Mouse (Mus musculus) forebrain, embryonic 12.5 days (tissue): ENCODE measurements around the gene Pkp3. TPM values are rescaled to one million over a fixed set of nuclear protein-coding genes. Genes with fewer than 3 reads are reported as not detected.

ENCODE experiments used
- ATAC-seq: fragments of 200-750 bp; cut with Nextera tagmentation; 2 replicates; pipeline ENCODE4 v1.8.0; 2017; ENCODE audit warnings: moderate TSS enrichment; ENCODE audit not compliant: low FRiP score
- H3K27ac ChIP-seq: fragments of 300-500 bp; sonication (generic); 2 replicates; pipeline ENCODE4 v1.5.1; 2016; ENCODE audit warnings: mild to moderate bottlenecking
- H3K27me3 ChIP-seq: fragments of 300-500 bp; sonication (generic); 2 replicates; pipeline ENCODE4 v1.6.1; 2016; ENCODE audit warnings: mild to moderate bottlenecking
- H3K36me3 ChIP-seq: fragments of 300-500 bp; sonication (generic); replicated peaks from 2 replicates; pipeline ENCODE4 v1.6.1; 2016; ENCODE audit warnings: mild to moderate bottlenecking
- H3K4me1 ChIP-seq: fragments of 300-500 bp; sonication (generic); 2 replicates; pipeline ENCODE4 v1.6.1; 2016
- H3K4me2 ChIP-seq: fragments of 300-500 bp; sonication (generic); 2 replicates; pipeline ENCODE4 v1.6.1; 2016; ENCODE audit warnings: mild to moderate bottlenecking, moderate library complexity
- H3K4me3 ChIP-seq: fragments of 300-500 bp; sonication (generic); replicated peaks from 2 replicates; pipeline ENCODE4 v1.5.1; 2016; ENCODE audit warnings: mild to moderate bottlenecking
- H3K9ac ChIP-seq: fragments of 300-500 bp; sonication (generic); 2 replicates; pipeline ENCODE4 v1.6.1; 2016; ENCODE audit warnings: mild to moderate bottlenecking
- H3K9me3 ChIP-seq: fragments of 300-500 bp; sonication (generic); 2 replicates; pipeline ENCODE4 v1.6.1; 2016
- WGBS: fragments of 180-500 bp; shearing (Covaris S2); methylation state at CpG from one replicate; pipeline ENCODE4 v1.1.7; 2016; 5-methylcytosine and 5-hydroxymethylcytosine counted together
- polyA plus RNA-seq: library from polyadenylated mRNA; unstranded; fragments of >200 nt; fragmentation: Nextera tagmentation; extraction: Ambion mirVana; gene quantifications from 2 replicates; pipeline ENCODE4 v1.2.1, GENCODE M21; 2016

Pkp3 gene
- polyA plus RNA-seq, 1 experiment from 2014 or later: 1.3 TPM

GRCm38 (mm10) chr7:141079481-141080449 is 1.7 kb downstream of the Pkp3 start:
- Histone ChIP-seq H3K9ac (no peak overlapping the region), H3K27ac (no peak overlapping the region), H3K27me3 (peaks cover 15% of the 10 kb centered on the region), H3K36me3 (no peaks in the 10 kb centered on the region), H3K4me3 (no peak overlapping the region), H3K4me2 (no peak overlapping the region), H3K9me3 (no peaks in the 10 kb centered on the region), H3K4me1 (no peaks in the 10 kb centered on the region)
- no peak for ATAC-seq
- WGBS: 26% methylated on average over 34 of the region's 34 CpGs

GRCm38 (mm10) chr7:141087894-141088293 is 9.9 kb downstream of the Pkp3 start:
- no peak overlapping the region for H3K27ac ChIP-seq
- ATAC-seq: no peak
- H3K36me3 ChIP-seq: no peaks in the 10 kb centered on the region
- no peak overlapping the region for H3K4me2 ChIP-seq
- H3K27me3 ChIP-seq: peaks cover 62% of the 10 kb centered on the region
- peaks cover 9% of the 10 kb centered on the region for H3K4me1 ChIP-seq
- no peak overlapping the region for H3K9ac ChIP-seq
- 61% methylated on average over 8 of the region's 8 CpGs for WGBS
- H3K4me3 ChIP-seq: no peak overlapping the region
- no peaks in the 10 kb centered on the region for H3K9me3 ChIP-seq

- Histone ChIP-seq H3K4me2 (no peak overlapping the region), H3K27ac (no peak overlapping the region), H3K36me3 (no peaks in the 10 kb centered on the region), H3K9me3 (no peaks in the 10 kb centered on the region), H3K9ac (no peak overlapping the region), H3K4me1 (peaks cover 9% of the 10 kb centered on the region), H3K27me3 (peaks cover 68% of the 10 kb centered on the region), H3K4me3 (no peak overlapping the region)
- no peak for ATAC-seq
- WGBS: 28% methylated on average over 18 of the region's 18 CpGs
These were observed 10.5 kb downstream of the Pkp3 start for GRCm38 (mm10) chr7:141088473-141088872.

GRCm38 (mm10) chr7:141090228-141090627 is 12.2 kb downstream of the Pkp3 start:
- Histone ChIP-seq H3K27ac (no peak overlapping the region), H3K9me3 (no peaks in the 10 kb centered on the region), H3K4me1 (peaks cover 9% of the 10 kb centered on the region), H3K4me3 (no peak overlapping the region), H3K27me3 (peaks cover 74% of the 10 kb centered on the region), H3K36me3 (no peaks in the 10 kb centered on the region), H3K9ac (no peak overlapping the region), H3K4me2 (no peak overlapping the region)
- ATAC-seq: no peak
- 58% methylated on average over 8 of the region's 8 CpGs for WGBS

GRCm38 (mm10) chr7:141092051-141092735 is 14.2 kb downstream of the Pkp3 start:
- Histone ChIP-seq H3K9me3 (no peaks in the 10 kb centered on the region), H3K4me1 (peaks cover 9% of the 10 kb centered on the region), H3K36me3 (no peaks in the 10 kb centered on the region), H3K27ac (no peak overlapping the region), H3K4me2 (peak overlapping the region; percentile 50), H3K9ac (peak overlapping the region; percentile 5; the same call in 1 of the 2 replicates), H3K27me3 (peaks cover 80% of the 10 kb centered on the region), H3K4me3 (peak overlapping the region; percentile 19)
- WGBS: 6% methylated on average over 37 of the region's 37 CpGs
- peak; percentile 75 for ATAC-seq

GRCm38 (mm10) chr7:141093950-141094349 is 15.9 kb downstream of the Pkp3 start:
- Histone ChIP-seq H3K4me1 (peaks cover 9% of the 10 kb centered on the region), H3K9me3 (no peaks in the 10 kb centered on the region), H3K27me3 (peaks cover 76% of the 10 kb centered on the region), H3K27ac (no peak overlapping the region), H3K36me3 (no peaks in the 10 kb centered on the region), H3K9ac (no peak overlapping the region), H3K4me3 (no peak overlapping the region), H3K4me2 (no peak overlapping the region)
- no peak for ATAC-seq
- 88% methylated on average over 6 of the region's 6 CpGs for WGBS

GRCm38 (mm10) chr7:141094487-141095205 is 16.6 kb downstream of the Pkp3 start:
- H3K9ac ChIP-seq: no peak overlapping the region
- H3K4me1 ChIP-seq: peaks cover 12% of the 10 kb centered on the region
- no peak overlapping the region for H3K4me3 ChIP-seq
- no peak overlapping the region for H3K4me2 ChIP-seq
- H3K27ac ChIP-seq: no peak overlapping the region
- no peaks in the 10 kb centered on the region for H3K36me3 ChIP-seq
- ATAC-seq: no peak
- peaks cover 76% of the 10 kb centered on the region for H3K27me3 ChIP-seq
- WGBS: 76% methylated on average over 15 of the region's 15 CpGs
- H3K9me3 ChIP-seq: no peaks in the 10 kb centered on the region

- H3K4me2 ChIP-seq: no peak overlapping the region
- no peak overlapping the region for H3K4me3 ChIP-seq
- H3K27ac ChIP-seq: no peak overlapping the region
- H3K36me3 ChIP-seq: no peaks in the 10 kb centered on the region
- no peak for ATAC-seq
- H3K9ac ChIP-seq: no peak overlapping the region
- H3K27me3 ChIP-seq: peaks cover 76% of the 10 kb centered on the region
- H3K4me1 ChIP-seq: peaks cover 20% of the 10 kb centered on the region
- 86% methylated on average over 6 of the region's 6 CpGs for WGBS
- no peaks in the 10 kb centered on the region for H3K9me3 ChIP-seq
These were observed 18.0 kb downstream of the Pkp3 start for GRCm38 (mm10) chr7:141096021-141096420.

GRCm38 (mm10) chr7:141096649-141097056 is 18.6 kb downstream of the Pkp3 start:
- Histone ChIP-seq H3K27ac (no peak overlapping the region), H3K36me3 (no peaks in the 10 kb centered on the region), H3K4me2 (no peak overlapping the region), H3K27me3 (peaks cover 76% of the 10 kb centered on the region), H3K9me3 (no peaks in the 10 kb centered on the region), H3K4me1 (peaks cover 20% of the 10 kb centered on the region), H3K9ac (no peak overlapping the region), H3K4me3 (no peak overlapping the region)
- WGBS: 40% methylated on average over 6 of the region's 6 CpGs
- ATAC-seq: no peak

- Histone ChIP-seq H3K4me1 (peaks cover 17% of the 10 kb centered on the region), H3K4me2 (no peak overlapping the region), H3K4me3 (no peak overlapping the region), H3K27ac (no peak overlapping the region), H3K27me3 (peaks cover 76% of the 10 kb centered on the region), H3K9ac (no peak overlapping the region), H3K9me3 (no peaks in the 10 kb centered on the region), H3K36me3 (no peaks in the 10 kb centered on the region)
- 88% methylated on average over 5 of the region's 5 CpGs for WGBS
- ATAC-seq: no peak
These were observed 19.2 kb downstream of the Pkp3 start for GRCm38 (mm10) chr7:141097177-141097576.

GRCm38 (mm10) chr7:141099911-141100691 is 22.1 kb downstream of the Pkp3 start, which contains the start of gene Sigirr:
Gene Sigirr, minus strand, starts transcription at chr7:141100572.
- peaks cover 11% of the 10 kb centered on the region for H3K4me1 ChIP-seq
- peaks cover 71% of the 10 kb centered on the region for H3K27me3 ChIP-seq
- ATAC-seq: no peak
- H3K9ac ChIP-seq: peak within 1 kb of the TSS; percentile 40; the same call in 1 of the 2 replicates
- H3K27ac ChIP-seq: no peak within 1 kb of the TSS
- no peaks in the 10 kb centered on the region for H3K9me3 ChIP-seq
- H3K4me3 ChIP-seq: peak within 1 kb of the TSS; percentile 39
- no peaks in the 10 kb centered on the region for H3K36me3 ChIP-seq
- peak within 1 kb of the TSS; percentile 64 for H3K4me2 ChIP-seq
- WGBS: 1% methylated on average over 56 of the region's 56 CpGs
